In genomic region chr10:7140282-7140681, GRCm38 (mm10) we compare ENCODE assay signal across 13 mouse cellular contexts.
DNase-seq lines count a peak whose midpoint lies in the region; ATAC-seq and TF ChIP-seq lines count a peak whose summit lies in the region.
"Had no signal": no experiment of that assay in that cellular context is flagged by ENCODE, and none has a peak within 500 bp of the region (broad histone marks: within the 10 kb centered on the region; RNA-seq: fewer than 3 reads in every experiment).

No protein-coding gene starts in this region.

- H3K4me3 ChIP-seq in heart, postnatal 0 days (ENCODE audit: low read depth, low read length) = no peak overlapping the region
- no peak overlapping the region for H3K4me3 ChIP-seq in intestine, embryonic 14.5 days (ENCODE audit: low read depth, low read length)
- no peak overlapping the region for H3K4me3 ChIP-seq in stomach, embryonic 14.5 days (ENCODE audit: low read depth, low read length)
- no peak overlapping the region for H3K4me3 ChIP-seq in hindbrain, postnatal 0 days (ENCODE audit: low read length)
- H3K4me3 ChIP-seq: embryonic facial prominence, embryonic 12.5 days; heart, embryonic 13.5 days had no signal

- TF ChIP-seq EP300 in heart, postnatal 0 days (IDR thresholded peaks at IDR 0.05; ENCODE audit: low read depth) = no peak

- no peak overlapping the region for H3K4me2 ChIP-seq in heart, postnatal 0 days (ENCODE audit: low read depth, low read length)
- H3K4me2 ChIP-seq in intestine, embryonic 14.5 days (ENCODE audit: low read length) = no peak overlapping the region
- no peak overlapping the region for H3K4me2 ChIP-seq in stomach, embryonic 14.5 days (replicated peaks; ENCODE audit: low read depth, low read length)
- H3K4me2 ChIP-seq in hindbrain, postnatal 0 days (ENCODE audit: low read depth, low read length) = no peak overlapping the region
- H3K4me2 ChIP-seq: embryonic facial prominence, embryonic 12.5 days; heart, embryonic 13.5 days had no signal

- DNase-seq in heart, postnatal 0 days (ENCODE audit: low spot score) = no peak
- no peak for DNase-seq in heart, adult 11 months
- no peak for DNase-seq in intestine, embryonic 14.5 days (ENCODE audit: low spot score)
- peak; percentile 72 for DNase-seq in kidney, postnatal 10 days
- no peak for DNase-seq in hindbrain, postnatal 0 days (ENCODE audit: low spot score)
- no peak for DNase-seq in left cerebral cortex, postnatal 25 days (ENCODE audit: low spot score in 2 of 2)
- DNase-seq: cerebellum, adult 9-11 months; forebrain, postnatal 0 days; thymus, postnatal 36 days had no signal

- 49% methylated on average over 6 of the region's 6 CpGs for WGBS in heart, postnatal 0 days
- 63% methylated on average over 6 of the region's 6 CpGs for WGBS in intestine, embryonic 14.5 days
- 67% methylated on average over 6 of the region's 6 CpGs for WGBS in stomach, embryonic 14.5 days
- 80% methylated on average over 6 of the region's 6 CpGs for WGBS in hindbrain, postnatal 0 days

- TF ChIP-seq CTCF in heart, postnatal 0 days (IDR thresholded peaks at IDR 0.05; ENCODE audit: low read depth) = no peak
- TF ChIP-seq CTCF in hindbrain, postnatal 0 days (IDR thresholded peaks at IDR 0.05; ENCODE audit: low read depth) = no peak

- peaks cover 41% of the 10 kb centered on the region for H3K4me1 ChIP-seq in heart, postnatal 0 days (ENCODE audit: control insufficient read depth, insufficient read depth)
- H3K4me1 ChIP-seq in intestine, embryonic 14.5 days (replicated peaks; ENCODE audit: control insufficient read depth, insufficient read depth, low read length) = peaks cover 14% of the 10 kb centered on the region; the same call in 1 of the 2 replicates
- peaks cover 19% of the 10 kb centered on the region; the same call in 1 of the 2 replicates for H3K4me1 ChIP-seq in stomach, embryonic 14.5 days (ENCODE audit: control insufficient read depth, insufficient read depth, low read length)
- no peaks in the 10 kb centered on the region for H3K4me1 ChIP-seq in hindbrain, postnatal 0 days (ENCODE audit: insufficient read depth, low read length)
- H3K4me1 ChIP-seq: embryonic facial prominence, embryonic 12.5 days had no signal

- peak overlapping the region; percentile 15; the same call in 1 of the 2 replicates for H3K27ac ChIP-seq in heart, postnatal 0 days (ENCODE audit: low read depth)
- H3K27ac ChIP-seq in intestine, embryonic 14.5 days (ENCODE audit: low read depth) = no peak overlapping the region
- H3K27ac ChIP-seq in stomach, embryonic 14.5 days (ENCODE audit: low read length) = no peak overlapping the region; the same call in 1 of the 2 replicates
- no peak overlapping the region for H3K27ac ChIP-seq in hindbrain, postnatal 0 days
- H3K27ac ChIP-seq: embryonic facial prominence, embryonic 12.5 days; heart, embryonic 13.5 days had no signal

- no peaks in the 10 kb centered on the region for H3K9me3 ChIP-seq in heart, postnatal 0 days (replicated peaks; ENCODE audit: control insufficient read depth, low read length)
- H3K9me3 ChIP-seq in intestine, embryonic 14.5 days (ENCODE audit: control insufficient read depth, low read length) = no peaks in the 10 kb centered on the region
- H3K9me3 ChIP-seq in stomach, embryonic 14.5 days (ENCODE audit: control insufficient read depth, low read depth, low read length) = no peaks in the 10 kb centered on the region
- no peaks in the 10 kb centered on the region for H3K9me3 ChIP-seq in hindbrain, postnatal 0 days (ENCODE audit: low read length)
- H3K9me3 ChIP-seq: embryonic facial prominence, embryonic 12.5 days; heart, embryonic 13.5 days had no signal

- ATAC-seq in heart, postnatal 0 days (ENCODE audit: insufficient read depth, low read depth) = no peak
- ATAC-seq in intestine, embryonic 14.5 days (replicated peaks; ENCODE audit: low FRiP score, low TSS enrichment, low read depth) = peak; percentile 87
- peak; percentile 82 for ATAC-seq in stomach, embryonic 14.5 days (ENCODE audit: insufficient number of reproducible peaks, insufficient read depth, low FRiP score, low read depth)
- ATAC-seq in hindbrain, postnatal 0 days = no peak
- ATAC-seq in inflammation-experienced regulatory T-cells, adult 6 months = no peak
- ATAC-seq: forebrain, postnatal 0 days had no signal

- peaks cover 9% of the 10 kb centered on the region for H3K36me3 ChIP-seq in heart, postnatal 0 days (replicated peaks; ENCODE audit: control insufficient read depth, insufficient read depth, low read length)
- H3K36me3 ChIP-seq in intestine, embryonic 14.5 days (ENCODE audit: control insufficient read depth, insufficient read depth, low read length) = peaks cover 4% of the 10 kb centered on the region; the same call in 1 of the 2 replicates
- peaks cover 4% of the 10 kb centered on the region; the same call in 1 of the 2 replicates for H3K36me3 ChIP-seq in stomach, embryonic 14.5 days (ENCODE audit: control insufficient read depth, insufficient read depth, low read length)
- no peaks in the 10 kb centered on the region for H3K36me3 ChIP-seq in hindbrain, postnatal 0 days (ENCODE audit: insufficient read depth, low read length)

- no peaks in the 10 kb centered on the region for H3K27me3 ChIP-seq in heart, postnatal 0 days (ENCODE audit: control insufficient read depth, insufficient read depth, low read length)
- no peaks in the 10 kb centered on the region for H3K27me3 ChIP-seq in intestine, embryonic 14.5 days (replicated peaks; ENCODE audit: control insufficient read depth, insufficient read depth, low read length)
- H3K27me3 ChIP-seq in stomach, embryonic 14.5 days (ENCODE audit: control insufficient read depth, insufficient read depth, low read length) = no peaks in the 10 kb centered on the region
- no peaks in the 10 kb centered on the region for H3K27me3 ChIP-seq in hindbrain, postnatal 0 days (ENCODE audit: insufficient read depth, low read length)
- H3K27me3 ChIP-seq: embryonic facial prominence, embryonic 12.5 days; heart, embryonic 13.5 days had no signal

- H3K9ac ChIP-seq in heart, postnatal 0 days (replicated peaks; ENCODE audit: low read depth, low read length) = no peak overlapping the region
- no peak overlapping the region for H3K9ac ChIP-seq in intestine, embryonic 14.5 days (ENCODE audit: low read length)
- H3K9ac ChIP-seq in stomach, embryonic 14.5 days (replicated peaks; ENCODE audit: low read depth, low read length) = no peak overlapping the region
- H3K9ac ChIP-seq in hindbrain, postnatal 0 days (replicated peaks; ENCODE audit: low read length) = no peak overlapping the region
- H3K9ac ChIP-seq: embryonic facial prominence, embryonic 12.5 days; forebrain, postnatal 0 days; heart, embryonic 13.5 days had no signal

- intact Hi-C loops in left cerebral cortex, postnatal 25 days (cut with DNase I) = no loop called here

Comparison
In these comparisons a context has a peak if more than half of its experiments do, and no peak if none do; other contexts are left out.
1. ATAC-seq: peak in intestine, embryonic 14.5 days (single experiment) and stomach, embryonic 14.5 days (single experiment); none in heart, postnatal 0 days (single experiment), hindbrain, postnatal 0 days (single experiment) and inflammation-experienced regulatory T-cells, adult 6 months (single experiment).